Mouse (Mus musculus) myocyte (in vitro differentiated cells): ENCODE measurements around the gene Tmed10.

Source experiments
- CEBPB ChIP-seq: IDR thresholded peaks from 2 replicates; pipeline ENCODE4 v1.6.1; 2011; ENCODE audit warnings: mild to moderate bottlenecking, moderate library complexity; ENCODE audit not compliant: poor library complexity, insufficient read depth, severe bottlenecking
- MAX ChIP-seq: IDR thresholded peaks from one replicate; pipeline ENCODE4 v1.6.1; 2011; ENCODE audit warnings: low read depth, mild to moderate bottlenecking, control low read depth
- MYOD1 ChIP-seq, 3 experiments: IDR thresholded peaks; one replicate each; pipeline ENCODE4 v1.6.1; 2011; ENCODE audit warnings: control low read depth in 2 of 3, low read depth in 2 of 3, mild to moderate bottlenecking in 2 of 3, moderate library complexity in 1 of 3; ENCODE audit not compliant: insufficient read length in 2 of 3, control insufficient read depth in 1 of 3
- POLR2A ChIP-seq: IDR thresholded peaks from one replicate; pipeline ENCODE4 v1.6.1; 2011; ENCODE audit warnings: low read depth, mild to moderate bottlenecking, control low read depth, moderate library complexity; ENCODE audit not compliant: insufficient read length
- POLR2AphosphoS2 ChIP-seq: IDR thresholded peaks from one replicate; pipeline ENCODE4 v1.6.1; 2011; ENCODE audit warnings: low read depth, control low read depth; ENCODE audit not compliant: insufficient read length
- SRF ChIP-seq: IDR thresholded peaks from one replicate; pipeline ENCODE4 v1.6.1; 2011; ENCODE audit warnings: low read depth; ENCODE audit not compliant: control insufficient read depth, insufficient read length
- USF1 ChIP-seq: IDR thresholded peaks from one replicate; pipeline ENCODE4 v1.6.1; 2011; ENCODE audit warnings: low read depth, mild to moderate bottlenecking, control low read depth, moderate library complexity

DNA sequence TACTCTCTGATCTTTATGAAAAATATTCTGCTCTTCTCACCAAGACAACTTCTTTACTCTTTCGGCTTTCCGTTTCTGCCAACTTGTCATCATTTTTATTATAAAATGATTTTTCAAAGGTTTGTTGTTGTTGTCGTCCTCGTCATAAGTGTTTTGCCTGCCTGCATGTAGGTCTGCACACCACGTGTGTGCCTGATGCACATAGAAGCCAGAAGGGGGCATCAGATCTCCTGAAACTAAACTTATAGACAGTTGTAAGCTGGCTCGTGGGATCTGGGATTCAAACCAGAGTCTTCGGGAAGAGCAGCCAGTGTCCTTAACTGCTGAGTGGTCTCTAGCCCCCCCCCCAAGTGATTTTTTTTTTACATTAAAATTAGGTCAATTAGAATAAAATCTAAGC lies 6.3 kb upstream of the Tmed10 start:
- TF ChIP-seq CEBPB (no peak), USF1 (no peak), MAX (no peak), POLR2A (no peak), SRF (no peak), POLR2AphosphoS2 (no peak), MYOD1 (IDR thresholded peaks at IDR 0.05; ENCODE audit: control insufficient read depth in 1 of 3, insufficient read length in 2 of 3, low read depth in 2 of 3) (no peak)
